Mouse (Mus musculus) layer of hippocampus, postnatal 25 days (tissue): ENCODE data around the gene E2f7. TPM values are rescaled to one million over a fixed set of nuclear protein-coding genes. Genes with fewer than 3 reads are reported as not detected.
A peak's percentile ranks its signal among the peaks of the same experiment; 100 is the strongest.

Experiments used
- DNase-seq, 2 experiments: peaks; one replicate each; pipeline ENCODE4 v3.0.0; 2022; ENCODE audit warnings: mixed read lengths in 2 of 2, low spot score in 1 of 2; ENCODE audit errors: extremely low spot score in 1 of 2
- total RNA-seq, 2 experiments: library from RNA; stranded (reverse); gene quantifications; 2 replicates each; pipeline ENCODE4 v1.2.3; 2021

E2f7 gene
- total RNA-seq, 2 experiments from 2014 or later, result 0.37 to 0.77 TPM

- DNase-seq, result no peak
These were observed 28.0 kb downstream of the E2f7 start for GRCm38 (mm10) chr10:110773201-110773600.

DNA sequence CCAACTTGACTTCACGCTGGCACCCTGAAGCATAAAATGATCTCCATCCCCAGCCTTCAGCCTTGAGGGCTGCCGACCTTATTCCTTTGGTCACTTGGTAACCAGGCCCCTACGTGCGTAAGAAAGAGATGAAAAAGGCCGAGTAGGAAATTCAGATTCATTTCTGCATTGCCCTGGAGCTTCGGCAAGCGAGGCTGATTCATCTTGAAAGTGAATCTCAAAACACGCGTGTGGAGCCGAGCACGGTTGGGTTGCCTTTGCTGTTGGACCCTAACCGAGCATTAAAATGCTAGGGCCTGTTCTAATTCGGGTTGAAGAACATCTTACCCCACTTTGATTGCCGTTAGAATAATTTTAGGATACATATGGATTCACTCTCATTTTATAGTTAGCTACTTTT is 28.6 kb downstream of the E2f7 start:
- no peak for DNase-seq

GRCm38 (mm10) chr10:110781772-110782171 is 36.5 kb downstream of the E2f7 start:
- DNase-seq, result no peak

GRCm38 (mm10) chr10:110782655-110783054 is 37.4 kb downstream of the E2f7 start:
- DNase-seq, result no peak

- DNase-seq, result no peak
These were observed 43.0 kb downstream of the E2f7 start for GRCm38 (mm10) chr10:110788049-110788752.

DNA sequence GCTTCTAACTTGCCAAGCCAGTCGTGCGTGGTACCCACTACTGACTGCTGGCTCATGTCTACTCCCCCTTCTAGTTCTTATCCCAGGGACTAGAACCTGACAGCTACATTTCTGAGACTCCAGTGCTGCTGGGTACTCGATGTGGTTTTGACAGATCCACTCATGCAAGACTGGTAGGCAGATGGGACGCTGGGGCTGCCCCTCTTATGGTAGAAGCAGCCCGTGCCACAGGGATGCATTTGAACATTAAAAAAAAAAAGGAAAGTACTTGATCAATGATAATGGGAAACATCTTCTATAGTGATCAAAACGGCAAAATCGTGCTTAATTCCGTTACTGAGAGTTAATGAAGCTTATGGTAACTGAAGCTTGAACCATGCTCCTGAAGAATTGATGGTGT is 44.4 kb downstream of the E2f7 start:
- DNase-seq, result no peak

DNA sequence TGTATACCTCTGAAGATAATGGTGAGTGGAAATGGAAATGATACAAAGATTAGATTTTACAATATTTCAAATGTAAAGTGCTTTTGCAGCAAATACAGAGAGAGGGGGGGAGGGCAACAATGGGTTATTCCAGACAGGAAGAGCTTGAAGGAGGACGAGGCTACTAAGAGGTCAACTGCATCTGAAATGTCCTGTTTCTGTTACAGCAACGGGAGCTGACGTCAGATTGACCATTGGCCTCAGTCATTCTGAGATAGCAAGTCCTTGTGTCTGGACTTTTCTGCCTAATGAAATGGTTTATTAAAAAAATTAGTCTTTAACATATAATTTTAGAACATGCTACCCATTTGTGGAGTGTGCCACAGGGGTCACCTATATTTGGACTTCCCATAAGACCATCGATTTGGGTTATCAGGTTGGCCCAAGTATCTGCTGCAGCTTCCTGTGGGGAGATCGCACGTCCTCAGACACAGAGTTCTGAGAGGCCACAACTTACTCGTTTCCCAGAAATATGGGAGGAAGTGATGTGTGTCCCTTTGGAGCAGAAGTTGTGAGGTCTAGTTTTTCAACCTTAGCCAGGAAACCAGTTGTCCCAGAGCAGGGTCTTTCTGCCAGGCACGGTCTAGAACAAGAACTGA is 48.0 kb downstream of the E2f7 start:
- DNase-seq, result no peak

DNA sequence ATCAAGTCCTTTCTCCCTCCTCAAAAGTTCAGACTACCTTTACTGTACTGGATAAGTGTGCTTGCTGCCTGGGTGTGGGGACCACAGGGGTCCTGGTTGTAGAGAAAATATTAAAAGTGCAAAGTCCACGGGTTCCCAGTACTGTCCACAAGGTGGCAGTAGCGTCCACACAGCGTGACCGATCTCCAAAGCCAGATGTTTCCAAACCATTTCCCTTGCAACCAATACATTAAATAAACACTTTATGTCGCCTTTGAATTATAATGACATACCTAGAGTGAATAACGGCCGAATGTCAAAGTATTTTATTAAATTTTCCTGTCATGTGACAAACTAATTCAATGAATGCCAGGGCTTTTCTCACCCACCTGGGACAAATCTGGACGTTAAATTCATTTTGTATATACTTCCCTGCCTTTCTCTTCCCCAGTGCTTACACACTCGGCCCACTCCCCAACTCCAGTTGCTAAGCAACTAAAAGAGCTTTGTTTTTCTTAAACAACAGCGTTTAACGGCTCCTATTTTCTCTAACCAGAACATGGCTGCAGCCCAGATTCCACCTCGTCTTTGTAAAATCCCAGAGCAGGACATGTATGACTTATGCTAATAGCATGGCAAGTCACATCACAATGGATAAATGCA is 49.4 kb downstream of the E2f7 start:
- peak in 1 of 2 experiments; percentile 48 for DNase-seq

- DNase-seq, result no peak
These were observed 50.1 kb downstream of the E2f7 start for GRCm38 (mm10) chr10:110795206-110795796.

- no peak for DNase-seq
These were observed 56.1 kb downstream of the E2f7 start for GRCm38 (mm10) chr10:110801296-110801695.

DNA sequence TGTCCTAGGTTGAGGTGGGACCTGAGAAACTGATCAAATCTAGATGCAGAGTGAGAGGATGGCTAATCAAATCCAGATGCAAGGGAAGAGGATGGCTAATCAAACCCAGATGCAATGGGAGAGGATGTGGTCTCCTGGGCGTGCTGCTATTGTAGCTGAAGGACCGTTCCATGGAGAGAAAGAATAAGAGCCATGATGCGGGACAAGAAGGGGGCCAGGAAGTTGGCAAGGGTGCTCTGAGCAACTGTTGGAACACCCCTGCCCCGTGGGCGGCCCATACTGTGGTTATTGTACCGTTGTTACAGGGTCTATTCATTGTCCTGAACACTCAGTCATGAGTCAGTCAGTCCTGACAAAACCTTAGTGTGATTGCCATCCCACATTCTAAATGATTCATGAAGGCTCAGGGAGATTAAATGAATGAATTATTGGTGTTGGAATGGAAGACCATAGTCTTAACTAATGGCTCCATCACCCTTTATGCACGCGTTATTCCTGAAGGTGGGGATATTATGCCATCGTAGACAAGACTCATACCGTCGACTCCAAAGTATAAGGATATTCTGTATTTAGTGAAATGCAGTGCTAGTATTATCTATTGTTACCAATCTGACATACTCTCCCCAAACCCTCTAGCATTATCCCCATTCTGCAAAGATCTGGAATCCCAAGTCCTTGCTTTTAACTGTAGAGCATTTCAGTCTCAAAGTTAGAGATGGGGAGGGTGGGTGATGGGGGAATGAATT is 59.2 kb downstream of the E2f7 start:
- no peak for DNase-seq

- no peak for DNase-seq
These were observed 59.9 kb downstream of the E2f7 start for GRCm38 (mm10) chr10:110805025-110805740.

- no peak for DNase-seq
These were observed 61.2 kb downstream of the E2f7 start for GRCm38 (mm10) chr10:110806471-110806870.

- no peak for DNase-seq
These were observed 65.3 kb downstream of the E2f7 start for GRCm38 (mm10) chr10:110810528-110810927.

- DNase-seq, result no peak
These were observed 66.1 kb downstream of the E2f7 start for GRCm38 (mm10) chr10:110811209-110811861.

DNA sequence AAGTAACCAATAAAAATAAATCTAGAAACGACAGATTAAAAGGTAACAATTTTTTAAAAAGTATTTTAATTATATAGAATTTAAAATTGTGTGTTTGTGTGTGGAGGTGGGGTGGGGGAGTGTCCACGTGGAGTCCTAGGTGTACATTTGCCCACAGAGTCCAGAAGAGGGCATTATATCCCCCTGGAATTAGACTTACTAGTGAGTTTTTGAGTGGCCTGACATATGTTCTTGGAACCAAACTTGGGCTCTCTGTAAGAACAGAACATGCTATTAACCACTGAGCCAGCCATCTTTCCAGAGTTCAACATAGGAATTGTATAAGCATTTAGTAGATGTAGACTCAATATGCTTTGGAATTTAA is 66.6 kb downstream of the E2f7 start:
- DNase-seq, result no peak

GRCm38 (mm10) chr10:110821139-110821538 is 75.9 kb downstream of the E2f7 start:
- no peak for DNase-seq

GRCm38 (mm10) chr10:110821692-110822091 is 76.5 kb downstream of the E2f7 start:
- DNase-seq, result no peak

- DNase-seq, result no peak
These were observed 87.1 kb downstream of the E2f7 start for GRCm38 (mm10) chr10:110832336-110832735.
